Mouse (Mus musculus): ENCODE data around the gene Gstp2.

DNA sequence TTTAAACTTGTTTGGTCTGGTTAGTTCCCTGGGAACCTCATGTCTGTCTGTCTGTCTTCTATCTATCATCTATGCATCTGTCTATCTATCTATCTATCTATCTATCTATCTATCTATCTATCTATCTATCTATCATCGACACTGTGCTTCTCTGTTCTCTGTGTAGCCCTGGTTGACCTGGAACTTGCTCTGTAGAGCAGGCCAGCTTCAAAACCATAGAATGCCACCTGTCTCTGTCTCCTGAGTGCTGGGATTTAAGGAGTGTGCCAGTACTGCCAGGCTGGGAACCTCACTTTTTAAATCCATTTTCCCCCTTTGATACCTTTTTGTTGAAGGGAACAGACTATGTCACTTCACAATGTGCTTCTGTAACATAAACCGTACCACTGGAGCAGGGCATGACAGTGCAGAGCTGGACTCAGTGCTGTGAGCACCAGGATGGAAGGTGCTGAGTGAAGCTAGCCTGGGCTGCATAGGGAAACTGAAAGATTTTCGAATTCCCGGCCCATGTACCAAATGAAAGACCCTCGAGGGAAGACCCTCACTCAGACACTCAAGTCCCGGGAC lies 15.2 kb upstream of the Gstp2 start:
- TF ChIP-seq NANOG (IDR thresholded peaks at IDR 0.05; ENCODE audit: borderline replicate concordance, low read length), result no peak
- TF ChIP-seq CTCF (conservative IDR thresholded peaks at IDR 0.05; ENCODE audit: low read length), result no peak
- TF ChIP-seq POU5F1 (IDR thresholded peaks at IDR 0.05; ENCODE audit: borderline replicate concordance, low read length), result no peak

Measured in E14TG2a.4 (cell line).